ENCODE assay signal across 20 mouse cellular contexts in genomic region chr1:89029136-89029927, GRCm38 (mm10). TPM values are rescaled to one million over a fixed set of nuclear protein-coding genes. Genes with fewer than 3 reads are reported as not detected.
"Had no signal": no experiment of that assay in that cellular context is flagged by ENCODE, and none has a peak within 500 bp of the region (broad histone marks: within the 10 kb centered on the region; RNA-seq: fewer than 3 reads in every experiment).

No protein-coding gene starts in this region.

- DNase-seq: kidney, adult 8-10 months; kidney, postnatal 36 days; layer of hippocampus, postnatal 36 days; liver; lung, adult 18-20 months; lung, postnatal 10 days; lung, postnatal 4 days; thymus, adult 18-20 months; thymus, postnatal 36 days had no signal

- H3K4me3 ChIP-seq: left cerebral cortex, adult 2 months; limb, embryonic 13.5 days; liver, embryonic 12.5 days; liver, embryonic 15.5 days; lung, embryonic 15.5 days; midbrain, embryonic 12.5 days; midbrain, embryonic 15.5 days; neural tube, embryonic 12.5 days; neural tube, embryonic 15.5 days had no signal

- H3K4me2 ChIP-seq: limb, embryonic 13.5 days; liver, embryonic 12.5 days; liver, embryonic 15.5 days; lung, embryonic 15.5 days; midbrain, embryonic 12.5 days; midbrain, embryonic 15.5 days; neural tube, embryonic 12.5 days; neural tube, embryonic 15.5 days had no signal

- ATAC-seq: intestine, postnatal 0 days; liver, embryonic 12.5 days; midbrain, embryonic 15.5 days had no signal

- H3K9ac ChIP-seq: limb, embryonic 13.5 days; liver, embryonic 12.5 days; liver, embryonic 15.5 days; lung, embryonic 15.5 days; midbrain, embryonic 12.5 days; midbrain, embryonic 15.5 days; neural tube, embryonic 12.5 days; neural tube, embryonic 15.5 days had no signal

- H3K27me3 ChIP-seq: limb, embryonic 13.5 days; liver, embryonic 12.5 days; liver, embryonic 15.5 days; lung, embryonic 15.5 days; midbrain, embryonic 12.5 days; midbrain, embryonic 15.5 days; neural tube, embryonic 12.5 days; neural tube, embryonic 15.5 days had no signal

- H3K9me3 ChIP-seq: limb, embryonic 13.5 days; liver, embryonic 12.5 days; liver, embryonic 15.5 days; lung, embryonic 15.5 days; midbrain, embryonic 12.5 days; midbrain, embryonic 15.5 days; neural tube, embryonic 12.5 days; neural tube, embryonic 15.5 days had no signal

- H3K36me3 ChIP-seq: limb, embryonic 13.5 days; liver, embryonic 12.5 days; liver, embryonic 15.5 days; lung, embryonic 15.5 days; midbrain, embryonic 12.5 days; midbrain, embryonic 15.5 days; neural tube, embryonic 12.5 days; neural tube, embryonic 15.5 days had no signal

- H3K4me1 ChIP-seq: liver, embryonic 12.5 days; midbrain, embryonic 12.5 days had no signal

- H3K27ac ChIP-seq: left cerebral cortex, adult 2 months; limb, embryonic 13.5 days; liver, embryonic 12.5 days; liver, embryonic 15.5 days; lung, embryonic 15.5 days; midbrain, embryonic 12.5 days; midbrain, embryonic 15.5 days; neural tube, embryonic 12.5 days; neural tube, embryonic 15.5 days had no signal

RNA-seq across cellular contexts. Expression of gene Sh3bp4, which starts 40.9 kb away (rescaled TPM):
- total RNA-seq: megakaryocyte-erythroid progenitor cell, adult 5-6 weeks had no signal
